Mouse (Mus musculus): ENCODE results near the gene Foxl2.

GRCm38 (mm10) chr9:98976081-98976480 lies 21.0 kb downstream of the Foxl2 start:
- TF ChIP-seq POLR2A (IDR thresholded peaks at IDR 0.05; ENCODE audit: borderline replicate concordance, low read depth, low read length), result no peak
- no peak for TF ChIP-seq CTCF (IDR thresholded peaks at IDR 0.05; ENCODE audit: low read depth, low read length)

All from bone marrow macrophage, adult 2 months (primary cell).